Mouse (Mus musculus) spleen, adult 2 months (tissue): ENCODE data around the gene Slc25a10. TPM values are rescaled to one million over a fixed set of nuclear protein-coding genes. Genes with fewer than 3 reads are reported as not detected.

ENCODE experiments used
- DNase-seq, 2 experiments: peaks; one replicate each; pipeline versions ENCODE4 v3.0.0 to v3.0.0-alpha.2; 2012 to 2021; ENCODE audit warnings: low spot score in 2 of 2, low read depth in 1 of 2
- H3K27ac ChIP-seq: fragments of 200-500 bp; 2 replicates; pipeline ENCODE4 v1.5.1; 2012; ENCODE audit warnings: low read length, inconsistent platforms; ENCODE audit not compliant: insufficient read depth
- H3K27me3 ChIP-seq: fragments of 200-500 bp; 2 replicates; pipeline ENCODE4 v1.6.1; 2012; ENCODE audit warnings: mild to moderate bottlenecking, moderate library complexity, low read length, inconsistent platforms; ENCODE audit not compliant: control insufficient read depth, insufficient read depth
- H3K36me3 ChIP-seq: fragments of 200-500 bp; 2 replicates; pipeline ENCODE4 v1.6.1; 2012; ENCODE audit warnings: mild to moderate bottlenecking, low read length, inconsistent platforms; ENCODE audit not compliant: control insufficient read depth, insufficient read depth
- H3K4me1 ChIP-seq: fragments of 200-500 bp; 2 replicates; pipeline ENCODE4 v1.6.1; 2011; ENCODE audit warnings: inconsistent platforms; ENCODE audit not compliant: control insufficient read depth, insufficient read depth, insufficient read length
- H3K4me3 ChIP-seq: fragments of 200-500 bp; 2 replicates; pipeline ENCODE4 v1.5.1; 2011; ENCODE audit warnings: mild to moderate bottlenecking, inconsistent platforms; ENCODE audit not compliant: insufficient read depth, insufficient read length; ENCODE audit errors: extremely low read depth
- CTCF ChIP-seq: fragments of 200-500 bp; IDR thresholded peaks from 2 replicates; pipeline ENCODE4 v1.5.1; 2011; ENCODE audit warnings: mild to moderate bottlenecking, inconsistent platforms; ENCODE audit not compliant: insufficient read depth, insufficient read length, insufficient replicate concordance; ENCODE audit errors: extremely low read depth
- POLR2A ChIP-seq: fragments of 200-500 bp; IDR thresholded peaks from 2 replicates; pipeline ENCODE4 v1.6.1; 2011; ENCODE audit warnings: low read depth, low read length, inconsistent platforms
- WGBS: fragments of 180-500 bp; shearing (Covaris S2); methylation state at CpG from one replicate; pipeline ENCODE4 v1.1.7; 2018; 5-methylcytosine and 5-hydroxymethylcytosine counted together
- polyA plus RNA-seq: library from polyadenylated mRNA; depleted of rRNA; stranded (reverse); fragments of >200 nt; gene quantifications from 2 replicates; pipeline ENCODE4 v1.2.3, GENCODE M21; 2012; rRNA removed

The Slc25a10 gene
- 36.5 and 48.1 TPM in 2 replicates for polyA plus RNA-seq

DNA sequence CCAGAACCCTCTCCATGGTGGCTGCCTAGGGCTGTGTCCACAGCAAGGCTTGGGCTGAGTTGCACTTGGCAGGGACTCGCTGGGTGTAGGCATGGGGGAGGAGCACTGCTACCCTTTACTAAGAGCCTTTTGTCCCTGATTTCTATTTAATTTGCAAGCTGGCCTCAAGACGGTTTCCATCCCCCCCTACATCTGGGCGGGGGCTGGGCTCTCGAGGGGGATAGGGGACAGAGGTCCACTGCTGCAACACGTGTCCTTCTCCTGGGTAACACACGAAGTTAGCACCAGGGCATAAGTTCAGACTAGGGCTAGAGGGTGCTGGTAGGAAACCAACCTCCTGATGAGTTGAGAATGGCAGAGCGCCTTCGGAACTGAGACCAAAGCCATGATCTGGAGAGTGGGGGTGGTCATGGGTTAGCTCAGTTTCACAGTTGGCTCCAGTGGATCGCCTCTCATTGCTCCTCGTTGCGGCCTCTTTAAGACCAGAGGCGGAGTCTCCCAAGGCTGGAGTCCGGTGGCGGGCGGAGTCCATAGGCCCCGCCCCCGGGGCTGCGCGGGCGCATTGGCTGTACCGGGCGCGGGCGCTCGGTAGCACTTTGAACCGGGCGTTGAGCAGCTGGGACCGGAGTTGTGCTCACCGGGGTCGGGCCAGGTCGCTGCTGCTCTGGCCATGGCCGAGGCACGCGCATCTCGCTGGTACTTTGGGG is at the start of gene Slc25a10:
Gene Slc25a10, plus strand, starts transcription at position 524 of the 707 bp plus-strand sequence.
- WGBS = 1% methylated on average over 35 of the region's 35 CpGs
- no peaks in the 10 kb centered on the region for H3K27me3 ChIP-seq
- peak in 1 of 2 experiments; percentile 79 for DNase-seq
- H3K4me3 ChIP-seq = peak within 1 kb of the TSS; percentile 73
- H3K4me1 ChIP-seq = peaks cover 10% of the 10 kb centered on the region; the same call in 1 of the 2 replicates
- peaks cover 16% of the 10 kb centered on the region; the same call in 1 of the 2 replicates for H3K36me3 ChIP-seq
- TF ChIP-seq POLR2A (no peak), CTCF (no peak)
- H3K27ac ChIP-seq = peak within 1 kb of the TSS; percentile 10; the same call in 1 of the 2 replicates

DNA sequence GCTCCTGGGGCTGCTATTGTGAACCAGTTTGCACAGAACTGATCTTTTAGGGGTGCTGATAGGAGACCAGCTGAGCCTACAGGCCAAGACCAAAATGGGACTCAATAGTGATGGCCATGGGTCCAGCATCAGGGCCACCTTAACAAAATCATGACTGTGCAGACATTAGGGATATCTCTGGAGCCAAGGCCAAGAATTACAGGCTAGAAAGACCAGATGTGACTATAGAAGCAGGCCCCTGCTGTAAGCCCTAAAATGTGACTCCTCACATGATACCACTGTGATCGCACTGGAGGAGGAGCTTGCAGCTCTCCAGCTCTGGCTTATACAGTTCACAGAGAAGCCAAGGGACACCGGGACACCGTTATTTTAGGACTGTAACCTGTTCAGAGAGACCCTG is 49.3 kb upstream of the Slc25a10 start, which contains the start of gene Tspan10:
Gene Tspan10, plus strand, starts transcription at position 301 of the 400 bp plus-strand sequence.
- H3K27ac ChIP-seq = no peak within 1 kb of the TSS
- 90% methylated on average over 3 of the region's 3 CpGs for WGBS
- no peaks in the 10 kb centered on the region for H3K27me3 ChIP-seq
- H3K4me3 ChIP-seq = no peak within 1 kb of the TSS
- H3K4me1 ChIP-seq = no peaks in the 10 kb centered on the region
- DNase-seq = no peak
- TF ChIP-seq CTCF (no peak), POLR2A (no peak)
- no peaks in the 10 kb centered on the region for H3K36me3 ChIP-seq

GRCm38 (mm10) chr11:120442765-120443280 is 48.8 kb upstream of the Slc25a10 start:
- no peaks in the 10 kb centered on the region for H3K27me3 ChIP-seq
- TF ChIP-seq CTCF = no peak
- no peak for TF ChIP-seq POLR2A
- no peaks in the 10 kb centered on the region for H3K36me3 ChIP-seq
- H3K4me3 ChIP-seq = no peak overlapping the region
- no peak for DNase-seq
- no peak overlapping the region for H3K27ac ChIP-seq
- no peaks in the 10 kb centered on the region for H3K4me1 ChIP-seq
- WGBS = 91% methylated on average over 3 of the region's 3 CpGs

DNA sequence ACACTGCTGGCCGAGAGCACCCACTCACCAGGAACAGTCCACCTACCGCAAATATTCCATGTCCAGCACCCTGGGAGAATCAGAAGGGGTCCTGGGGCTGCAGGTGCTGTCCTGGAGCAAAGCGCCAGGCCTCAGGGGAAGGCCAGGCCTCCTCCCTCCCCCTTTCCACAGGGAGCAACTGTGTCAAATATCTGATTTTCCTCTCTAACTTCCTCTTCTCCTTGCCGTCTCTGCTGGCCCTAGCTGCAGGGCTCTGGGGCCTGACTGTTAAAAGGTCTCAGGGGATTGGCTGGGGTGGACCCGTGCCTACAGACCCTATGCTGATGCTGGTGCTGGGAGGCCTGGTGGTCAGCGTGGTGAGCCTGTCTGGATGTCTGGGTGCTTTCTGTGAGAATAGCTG is 47.5 kb upstream of the Slc25a10 start:
- WGBS = 70% methylated on average over 6 of the region's 6 CpGs
- Histone ChIP-seq H3K27me3 (no peaks in the 10 kb centered on the region), H3K27ac (no peak overlapping the region), H3K36me3 (no peaks in the 10 kb centered on the region), H3K4me3 (no peak overlapping the region), H3K4me1 (no peaks in the 10 kb centered on the region)
- DNase-seq = no peak
- TF ChIP-seq POLR2A = no peak
- no peak for TF ChIP-seq CTCF

- 67% methylated on average over 3 of the region's 3 CpGs for WGBS
- no peak for TF ChIP-seq CTCF
- no peak for DNase-seq
- H3K4me1 ChIP-seq = no peaks in the 10 kb centered on the region
- H3K27ac ChIP-seq = no peak overlapping the region
- H3K36me3 ChIP-seq = no peaks in the 10 kb centered on the region
- H3K27me3 ChIP-seq = no peaks in the 10 kb centered on the region
- no peak overlapping the region for H3K4me3 ChIP-seq
Measured at GRCm38 (mm10) chr11:120445475-120445874, 46.2 kb upstream of the Slc25a10 start.

GRCm38 (mm10) chr11:120447179-120447578 is 44.5 kb upstream of the Slc25a10 start:
- TF ChIP-seq POLR2A (no peak), CTCF (no peak)
- H3K27ac ChIP-seq = no peak overlapping the region
- 93% methylated on average over 7 of the region's 7 CpGs for WGBS
- no peak overlapping the region for H3K4me3 ChIP-seq
- no peak for DNase-seq
- H3K36me3 ChIP-seq = no peaks in the 10 kb centered on the region
- H3K4me1 ChIP-seq = no peaks in the 10 kb centered on the region
- no peaks in the 10 kb centered on the region for H3K27me3 ChIP-seq

DNA sequence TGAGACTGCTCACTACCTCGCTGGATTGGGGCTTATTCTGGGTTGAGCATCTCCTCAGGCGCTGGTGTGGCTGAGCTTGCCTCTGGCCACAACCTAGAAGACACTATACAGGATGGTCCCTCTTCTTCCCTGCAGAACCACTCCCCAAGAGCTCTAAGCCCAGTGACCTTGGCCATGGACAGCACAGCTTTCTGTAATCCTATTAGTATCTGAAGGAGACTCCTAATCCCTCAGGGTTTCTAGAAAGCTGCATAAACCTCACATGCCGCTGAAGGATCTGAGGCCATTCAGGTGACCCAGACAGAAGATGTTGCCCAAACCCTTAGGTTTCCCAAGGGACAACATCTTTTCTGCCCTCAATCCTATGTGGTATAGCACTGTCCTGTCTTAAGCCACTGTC is 39.4 kb upstream of the Slc25a10 start:
- no peaks in the 10 kb centered on the region for H3K27me3 ChIP-seq
- WGBS = 79% methylated on average over 3 of the region's 3 CpGs
- no peak for DNase-seq
- H3K27ac ChIP-seq = no peak overlapping the region
- H3K36me3 ChIP-seq = no peaks in the 10 kb centered on the region
- H3K4me1 ChIP-seq = no peaks in the 10 kb centered on the region
- TF ChIP-seq POLR2A = no peak
- no peak overlapping the region for H3K4me3 ChIP-seq
